Mouse (Mus musculus): ENCODE data around the gene Cd151.

DNA sequence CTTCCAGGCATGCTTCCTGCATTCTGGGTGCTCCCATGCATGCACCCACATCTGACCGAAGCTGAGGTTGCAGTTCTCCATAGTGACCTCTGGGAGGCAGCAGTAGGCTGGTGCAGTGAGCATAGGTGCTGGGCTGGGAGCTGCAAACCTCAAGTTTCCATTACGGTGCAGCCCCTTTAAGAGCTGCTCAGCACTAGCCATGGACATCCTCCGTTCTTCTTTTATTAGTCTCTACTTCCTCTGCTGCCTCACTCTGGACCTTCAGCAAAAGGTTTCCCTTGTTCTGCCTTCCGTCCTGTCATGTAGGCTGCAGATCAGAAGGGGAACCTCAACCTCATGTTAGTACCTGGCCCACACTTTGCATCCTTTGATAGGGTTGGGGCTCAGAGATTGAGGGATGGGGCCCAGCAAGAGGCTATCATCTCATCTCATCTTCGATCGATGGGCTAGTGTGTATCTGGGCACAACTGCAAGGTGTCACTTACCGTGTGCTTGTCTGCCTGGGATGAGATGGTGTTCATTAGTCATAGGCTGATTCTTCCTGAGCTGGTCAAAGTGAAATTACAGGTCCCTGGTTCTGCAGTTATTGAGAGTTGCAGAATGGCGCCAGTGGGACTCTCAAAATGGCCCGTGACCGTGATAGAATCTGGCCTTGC is 13.8 kb downstream of the Cd151 start:
- TF ChIP-seq CTCF (IDR thresholded peaks at IDR 0.05; ENCODE audit: low read depth, low read length) (peak; percentile 78), POLR2A (IDR thresholded peaks at IDR 0.05; ENCODE audit: borderline replicate concordance, low read depth, low read length) (no peak)

All from bone marrow macrophage, adult 2 months (primary cell).